Mouse (Mus musculus): ENCODE measurements around the gene Olfr1263.

The Olfr1263 gene

DNA sequence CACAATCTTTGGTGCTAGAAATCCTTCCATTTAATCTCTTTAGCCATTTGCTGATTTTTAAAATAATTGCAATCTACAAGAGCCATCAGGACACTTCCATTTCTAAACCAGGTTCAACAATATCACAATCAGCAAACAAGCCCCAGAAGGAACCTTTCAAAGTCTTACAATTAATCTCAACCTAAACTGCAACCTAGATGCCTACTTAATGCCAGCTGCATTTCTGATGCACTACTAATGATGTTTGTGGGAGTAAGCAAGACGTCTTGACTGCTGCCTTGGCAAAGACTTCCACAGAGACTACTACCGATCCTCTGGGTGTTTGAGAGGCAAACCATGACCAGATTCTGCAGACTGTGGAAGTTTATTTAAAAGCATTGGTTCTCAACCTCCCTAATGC, at the start of gene Olfr1263:
Gene Olfr1263, plus strand, starts transcription at position 301 of the 400 bp plus-strand sequence.
- no peak for DNase-seq (ENCODE audit: low read depth, low spot score)
- H3K27me3 ChIP-seq (ENCODE audit: control insufficient read depth, insufficient read depth, low read length, poor library complexity, severe bottlenecking) = no peaks in the 10 kb centered on the region
- no peaks in the 10 kb centered on the region for H3K36me3 ChIP-seq (ENCODE audit: control insufficient read depth, insufficient read depth, low read length, poor library complexity, severe bottlenecking)

GRCm38 (mm10) chr2:89974184-89974583, 37.7 kb upstream of the Olfr1263 start, which contains the start of gene Olfr1260:
TSS of gene Olfr1260 (plus strand) at chr2:89974340.
- Histone ChIP-seq H3K27me3 (ENCODE audit: control insufficient read depth, insufficient read depth, low read length, poor library complexity, severe bottlenecking) (no peaks in the 10 kb centered on the region), H3K36me3 (ENCODE audit: control insufficient read depth, insufficient read depth, low read length, poor library complexity, severe bottlenecking) (no peaks in the 10 kb centered on the region)
- no peak for DNase-seq (ENCODE audit: low read depth, low spot score)

GRCm38 (mm10) chr2:89977709-89978108, 34.2 kb upstream of the Olfr1263 start:
- DNase-seq (ENCODE audit: low read depth, low spot score) = no peak
- H3K27me3 ChIP-seq (ENCODE audit: control insufficient read depth, insufficient read depth, low read length, poor library complexity, severe bottlenecking) = no peaks in the 10 kb centered on the region
- H3K36me3 ChIP-seq (ENCODE audit: control insufficient read depth, insufficient read depth, low read length, poor library complexity, severe bottlenecking) = no peaks in the 10 kb centered on the region

- H3K27me3 ChIP-seq (ENCODE audit: control insufficient read depth, insufficient read depth, low read length, poor library complexity, severe bottlenecking) = no peaks in the 10 kb centered on the region
- DNase-seq (ENCODE audit: low read depth, low spot score) = no peak
Observed at GRCm38 (mm10) chr2:89990921-89991320, 21.0 kb upstream of the Olfr1263 start, which contains the start of gene Olfr1261. TSS of gene Olfr1261 (plus strand) at chr2:89991221.

DNA sequence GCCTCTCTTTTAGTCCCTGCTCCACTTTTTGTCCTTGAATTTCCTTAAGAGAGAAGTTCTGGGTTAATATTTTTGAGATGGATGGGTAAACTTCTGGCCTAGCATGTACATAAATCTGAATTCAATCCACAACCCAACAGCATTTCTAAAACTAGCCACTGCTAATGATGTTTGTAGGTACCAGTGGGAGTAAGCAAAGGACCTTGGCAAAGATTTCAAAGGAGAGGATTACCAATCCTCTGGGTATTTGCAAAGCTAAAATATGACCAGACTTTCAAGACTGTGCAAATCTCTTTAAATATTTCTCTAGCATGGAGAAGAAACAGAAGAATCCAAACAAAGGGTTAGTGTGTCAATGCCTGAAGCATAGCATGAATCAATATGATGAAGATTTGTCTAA, 12.1 kb upstream of the Olfr1263 start, which contains the start of gene Olfr1262:
Gene Olfr1262, plus strand, starts transcription at position 301 of the 400 bp plus-strand sequence.
- Histone ChIP-seq H3K27me3 (ENCODE audit: control insufficient read depth, insufficient read depth, low read length, poor library complexity, severe bottlenecking) (no peaks in the 10 kb centered on the region), H3K36me3 (ENCODE audit: control insufficient read depth, insufficient read depth, low read length, poor library complexity, severe bottlenecking) (no peaks in the 10 kb centered on the region)
- DNase-seq (ENCODE audit: low read depth, low spot score) = no peak

More at GRCm38 (mm10) chr2:89990921-89991320, 21.0 kb upstream of the Olfr1263 start, which contains the start of gene Olfr1261:
- H3K36me3 ChIP-seq (ENCODE audit: control insufficient read depth, insufficient read depth, low read length, poor library complexity, severe bottlenecking) = no peaks in the 10 kb centered on the region

DNA sequence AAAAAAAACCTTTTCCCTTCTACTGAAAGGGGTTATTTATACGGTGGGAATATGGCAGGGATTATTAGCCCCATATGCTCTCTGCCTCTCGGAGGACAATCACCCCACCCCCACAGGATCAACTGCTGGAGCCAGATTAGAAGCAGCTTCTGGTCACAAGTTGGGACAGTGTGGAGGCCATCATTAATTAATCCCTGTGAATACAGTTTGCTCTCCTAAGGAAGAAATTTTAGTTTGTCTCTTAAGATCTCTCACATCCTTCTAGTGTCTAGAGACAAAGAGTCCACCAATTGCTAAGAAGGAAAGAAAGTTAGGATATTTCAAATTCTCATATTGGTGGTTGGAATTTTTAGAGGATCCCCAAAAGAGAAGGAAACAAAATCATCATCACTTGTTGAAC, 13.5 kb downstream of the Olfr1263 start, which contains the start of gene Olfr1264:
Gene Olfr1264, minus strand, starts transcription at position 101 of the 400 bp plus-strand sequence.
- no peaks in the 10 kb centered on the region for H3K27me3 ChIP-seq (ENCODE audit: control insufficient read depth, insufficient read depth, low read length, poor library complexity, severe bottlenecking)
- no peaks in the 10 kb centered on the region for H3K36me3 ChIP-seq (ENCODE audit: control insufficient read depth, insufficient read depth, low read length, poor library complexity, severe bottlenecking)
- DNase-seq (ENCODE audit: low read depth, low spot score) = no peak

DNA sequence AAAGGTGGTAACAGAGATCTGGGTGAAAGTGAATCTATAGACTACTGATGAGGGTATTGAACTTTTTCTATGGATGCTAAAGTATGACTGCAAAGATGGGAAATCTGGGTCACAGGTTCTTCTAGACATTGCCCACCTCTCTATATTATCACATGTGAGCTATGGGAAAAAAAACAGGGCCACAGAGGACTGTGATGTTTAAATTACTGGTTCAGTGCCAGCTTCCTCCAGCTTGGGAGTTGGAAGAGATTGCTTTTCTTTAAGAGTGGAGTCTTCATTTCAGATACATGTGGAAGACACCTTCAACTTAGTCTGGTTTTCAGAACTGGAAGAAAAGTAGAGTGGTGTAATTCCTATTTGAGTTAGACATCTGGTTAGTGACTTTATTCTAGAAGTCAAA, 23.1 kb downstream of the Olfr1263 start, which contains the start of gene Olfr1265:
Gene Olfr1265, plus strand, starts transcription at position 301 of the 400 bp plus-strand sequence.
- no peaks in the 10 kb centered on the region for H3K27me3 ChIP-seq (ENCODE audit: control insufficient read depth, insufficient read depth, low read length, poor library complexity, severe bottlenecking)
- no peak for DNase-seq (ENCODE audit: low read depth, low spot score)
- H3K36me3 ChIP-seq (ENCODE audit: control insufficient read depth, insufficient read depth, low read length, poor library complexity, severe bottlenecking) = no peaks in the 10 kb centered on the region

GRCm38 (mm10) chr2:90063494-90063893, 51.6 kb downstream of the Olfr1263 start, which contains the start of gene Olfr140:
TSS of gene Olfr140 (minus strand) at chr2:90063594.
- Histone ChIP-seq H3K36me3 (ENCODE audit: control insufficient read depth, insufficient read depth, low read length, poor library complexity, severe bottlenecking) (no peaks in the 10 kb centered on the region), H3K27me3 (ENCODE audit: control insufficient read depth, insufficient read depth, low read length, poor library complexity, severe bottlenecking) (no peaks in the 10 kb centered on the region)
- no peak for DNase-seq (ENCODE audit: low read depth, low spot score)

Measured in splenic B cell, adult 2 months (primary cell).